Mouse (Mus musculus) heart, postnatal 0 days (tissue): Measurements from ENCODE around the gene Cptp.

Experiments used
- CTCF ChIP-seq: IDR thresholded peaks from 2 replicates; pipeline ENCODE4 v1.5.1; 2016; ENCODE audit warnings: antibody characterized with exemption, control low read depth, low read depth
- EP300 ChIP-seq: IDR thresholded peaks from 2 replicates; pipeline ENCODE4 v1.6.1; 2016; ENCODE audit warnings: antibody characterized with exemption, low read depth

- no peak for TF ChIP-seq CTCF
- TF ChIP-seq EP300: no peak
Measured at GRCm38 (mm10) chr4:155849792-155850451, 19.3 kb downstream of the Cptp start.
